Mouse (Mus musculus) embryonic facial prominence, embryonic 15.5 days (tissue): ENCODE measurements around the gene Exoc3l. TPM values are rescaled to one million over a fixed set of nuclear protein-coding genes. Genes with fewer than 3 reads are reported as not detected.

Experiments
- ATAC-seq: fragments of 200-750 bp; cut with Nextera tagmentation; 2 replicates; pipeline ENCODE4 v1.8.0; 2017; ENCODE audit warnings: low read depth, moderate TSS enrichment; ENCODE audit not compliant: insufficient number of reproducible peaks, low FRiP score, low TSS enrichment
- H3K27ac ChIP-seq: fragments of 300-500 bp; sonication (generic); replicated peaks from 2 replicates; pipeline ENCODE4 v1.5.1; 2015; ENCODE audit warnings: mild to moderate bottlenecking, inconsistent platforms
- H3K27me3 ChIP-seq: fragments of 300-500 bp; sonication (generic); 2 replicates; pipeline ENCODE4 v1.6.1; 2015; ENCODE audit warnings: inconsistent platforms
- H3K36me3 ChIP-seq: fragments of 300-500 bp; sonication (generic); 2 replicates; pipeline ENCODE4 v1.6.1; 2015; ENCODE audit warnings: mild to moderate bottlenecking, inconsistent platforms
- H3K4me1 ChIP-seq: fragments of 300-500 bp; sonication (generic); 2 replicates; pipeline ENCODE4 v1.6.1; 2015; ENCODE audit warnings: inconsistent platforms
- H3K4me2 ChIP-seq: fragments of 300-500 bp; sonication (generic); replicated peaks from 2 replicates; pipeline ENCODE4 v1.6.1; 2015; ENCODE audit warnings: mild to moderate bottlenecking, inconsistent platforms
- H3K4me3 ChIP-seq: fragments of 300-500 bp; sonication (generic); replicated peaks from 2 replicates; pipeline ENCODE4 v1.5.1; 2015; ENCODE audit warnings: mild to moderate bottlenecking, inconsistent platforms
- H3K9ac ChIP-seq: fragments of 300-500 bp; sonication (generic); 2 replicates; pipeline ENCODE4 v1.6.1; 2015; ENCODE audit warnings: inconsistent platforms
- H3K9me3 ChIP-seq: fragments of 300-500 bp; sonication (generic); replicated peaks from 2 replicates; pipeline ENCODE4 v1.6.1; 2016; ENCODE audit warnings: inconsistent platforms
- WGBS: fragments of 180-500 bp; shearing (Covaris S2); methylation state at CpG from one replicate; pipeline ENCODE4 v1.1.7; 2015; 5-methylcytosine and 5-hydroxymethylcytosine counted together
- polyA plus RNA-seq: library from polyadenylated mRNA; unstranded; fragments of >200 nt; fragmentation: Nextera tagmentation; extraction: Ambion mirVana; gene quantifications from 2 replicates; pipeline ENCODE4 v1.2.1, GENCODE M21; 2015

Exoc3l gene
- polyA plus RNA-seq, 1 experiment from 2014 or later, result 11.0 TPM

GRCm38 (mm10) chr8:105312891-105313481 lies 17.1 kb upstream of the Exoc3l start:
- Histone ChIP-seq H3K27ac (no peak overlapping the region), H3K4me2 (no peak overlapping the region), H3K9me3 (no peaks in the 10 kb centered on the region), H3K4me1 (no peaks in the 10 kb centered on the region), H3K36me3 (peaks cover 78% of the 10 kb centered on the region), H3K4me3 (no peak overlapping the region), H3K27me3 (no peaks in the 10 kb centered on the region), H3K9ac (no peak overlapping the region)
- 88% methylated on average over 8 of the region's 8 CpGs for WGBS
- ATAC-seq, result no peak

- no peak overlapping the region for H3K27ac ChIP-seq
- H3K4me2 ChIP-seq, result no peak overlapping the region
- H3K9ac ChIP-seq, result no peak overlapping the region
- H3K4me3 ChIP-seq, result no peak overlapping the region
- no peaks in the 10 kb centered on the region for H3K9me3 ChIP-seq
- H3K4me1 ChIP-seq, result no peaks in the 10 kb centered on the region
- ATAC-seq, result no peak
- peaks cover 81% of the 10 kb centered on the region for H3K36me3 ChIP-seq
- WGBS, result 81% methylated on average over 1 of the region's 1 CpGs
- no peaks in the 10 kb centered on the region for H3K27me3 ChIP-seq
These were observed 15.8 kb upstream of the Exoc3l start for GRCm38 (mm10) chr8:105311718-105312117.

- H3K4me2 ChIP-seq, result no peak overlapping the region
- H3K27ac ChIP-seq, result no peak overlapping the region
- 81% methylated on average over 8 of the region's 8 CpGs for WGBS
- no peak overlapping the region for H3K4me3 ChIP-seq
- no peak for ATAC-seq
- no peaks in the 10 kb centered on the region for H3K27me3 ChIP-seq
- no peaks in the 10 kb centered on the region for H3K9me3 ChIP-seq
- peaks cover 16% of the 10 kb centered on the region for H3K4me1 ChIP-seq
- peaks cover 70% of the 10 kb centered on the region for H3K36me3 ChIP-seq
- no peak overlapping the region for H3K9ac ChIP-seq
These were observed 14.2 kb upstream of the Exoc3l start for GRCm38 (mm10) chr8:105310118-105310517.

GRCm38 (mm10) chr8:105309142-105309847 lies 13.4 kb upstream of the Exoc3l start:
- ATAC-seq, result no peak
- 80% methylated on average over 15 of the region's 15 CpGs for WGBS
- Histone ChIP-seq H3K4me2 (no peak overlapping the region), H3K27me3 (no peaks in the 10 kb centered on the region), H3K4me3 (no peak overlapping the region), H3K36me3 (peaks cover 68% of the 10 kb centered on the region), H3K9ac (no peak overlapping the region), H3K4me1 (peaks cover 24% of the 10 kb centered on the region), H3K27ac (no peak overlapping the region), H3K9me3 (no peaks in the 10 kb centered on the region)

DNA sequence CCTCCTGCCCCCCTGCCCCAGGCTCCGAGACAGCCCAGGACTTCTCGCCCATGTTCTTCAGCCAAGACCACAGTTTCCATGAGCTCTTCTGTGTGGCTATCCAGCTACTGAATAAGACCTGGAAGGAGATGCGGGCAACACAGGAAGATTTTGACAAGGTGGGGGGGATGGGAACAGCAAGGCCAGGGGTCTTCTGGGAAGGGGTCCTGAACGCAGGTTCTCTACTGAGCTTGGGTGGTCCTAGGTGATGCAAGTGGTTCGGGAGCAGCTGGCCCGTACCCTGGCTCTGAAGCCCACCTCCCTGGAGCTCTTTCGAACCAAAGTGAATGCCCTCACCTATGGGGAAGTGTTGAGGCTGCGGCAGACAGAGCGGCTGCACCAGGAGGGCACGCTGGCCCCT lies 12.5 kb upstream of the Exoc3l start:
- no peak for ATAC-seq
- H3K9me3 ChIP-seq, result no peaks in the 10 kb centered on the region
- H3K4me1 ChIP-seq, result peaks cover 29% of the 10 kb centered on the region
- no peak overlapping the region for H3K4me2 ChIP-seq
- H3K4me3 ChIP-seq, result no peak overlapping the region
- H3K36me3 ChIP-seq, result peaks cover 71% of the 10 kb centered on the region
- H3K27ac ChIP-seq, result no peak overlapping the region
- H3K27me3 ChIP-seq, result no peaks in the 10 kb centered on the region
- WGBS, result 93% methylated on average over 10 of the region's 10 CpGs
- H3K9ac ChIP-seq, result no peak overlapping the region

- H3K4me3 ChIP-seq, result no peak overlapping the region
- no peak overlapping the region for H3K27ac ChIP-seq
- 95% methylated on average over 13 of the region's 13 CpGs for WGBS
- no peak overlapping the region for H3K4me2 ChIP-seq
- H3K27me3 ChIP-seq, result no peaks in the 10 kb centered on the region
- H3K36me3 ChIP-seq, result peaks cover 70% of the 10 kb centered on the region
- H3K4me1 ChIP-seq, result peaks cover 29% of the 10 kb centered on the region
- no peak overlapping the region for H3K9ac ChIP-seq
- no peak for ATAC-seq
- H3K9me3 ChIP-seq, result no peaks in the 10 kb centered on the region
These were observed 11.8 kb upstream of the Exoc3l start for GRCm38 (mm10) chr8:105307670-105308069.

GRCm38 (mm10) chr8:105306146-105306691 lies 10.3 kb upstream of the Exoc3l start:
- H3K4me3 ChIP-seq, result peak overlapping the region; percentile 46
- peaks cover 69% of the 10 kb centered on the region for H3K36me3 ChIP-seq
- no peaks in the 10 kb centered on the region for H3K27me3 ChIP-seq
- peaks cover 29% of the 10 kb centered on the region for H3K4me1 ChIP-seq
- peak overlapping the region; percentile 87; the same call in 1 of the 2 replicates for H3K27ac ChIP-seq
- peak overlapping the region; percentile 47 for H3K9ac ChIP-seq
- peak; percentile 22; the same call in 1 of the 2 replicates for ATAC-seq
- H3K4me2 ChIP-seq, result peak overlapping the region; percentile 74
- H3K9me3 ChIP-seq, result no peaks in the 10 kb centered on the region
- 34% methylated on average over 5 of the region's 5 CpGs for WGBS

DNA sequence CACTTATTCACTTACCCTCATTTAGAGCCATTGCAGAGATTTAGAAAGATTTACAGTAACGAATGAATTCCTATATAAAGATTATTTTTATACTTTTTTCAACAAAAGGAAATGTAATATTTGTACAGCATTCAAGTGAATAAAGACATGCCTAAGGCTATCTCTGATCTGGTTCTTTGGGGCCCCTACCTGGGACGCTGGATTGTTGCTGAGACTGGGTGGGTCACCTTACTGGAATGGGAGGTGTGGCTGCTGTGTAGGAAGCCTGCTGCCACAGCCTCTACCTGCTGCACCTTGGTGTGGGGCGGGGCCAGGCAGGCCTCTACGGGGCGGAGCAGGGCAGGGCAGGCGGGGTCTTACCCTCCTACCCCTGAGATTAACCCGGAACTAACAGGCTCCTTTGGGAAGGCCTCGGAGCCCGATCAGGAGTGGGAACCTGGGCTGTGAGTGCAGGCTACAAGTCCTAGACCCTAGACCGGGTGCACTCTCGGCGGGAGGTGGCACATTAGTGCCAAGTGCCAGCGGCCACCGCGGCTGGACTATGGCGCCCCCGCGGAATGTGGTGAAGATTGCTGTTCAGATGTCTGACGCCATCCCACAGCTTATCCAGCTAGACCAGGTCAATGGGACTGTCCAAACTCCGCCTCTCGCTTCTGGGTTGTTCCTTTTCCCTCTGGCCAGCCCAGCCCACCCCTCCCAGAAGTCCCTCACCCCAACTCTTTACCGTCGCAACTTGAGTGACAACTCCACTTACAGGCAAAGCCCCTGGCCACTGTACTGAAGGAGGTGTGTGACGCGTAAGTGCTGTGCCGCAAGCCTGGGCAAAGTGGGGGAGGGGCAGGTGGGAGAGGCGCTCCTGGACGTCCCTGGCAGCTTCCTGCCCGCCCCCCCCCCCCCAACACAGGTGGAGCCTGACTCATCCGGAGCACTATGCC lies 9.6 kb upstream of the Exoc3l start, which contains the start of gene Elmo3:
TSS of gene Elmo3 (plus strand) at position 391 of the 935 bp plus-strand sequence.
- ATAC-seq, result peak; percentile 79
- Histone ChIP-seq H3K4me1 (peaks cover 29% of the 10 kb centered on the region), H3K27ac (peak within 1 kb of the TSS; percentile 87), H3K27me3 (no peaks in the 10 kb centered on the region), H3K4me2 (peak within 1 kb of the TSS; percentile 74), H3K36me3 (peaks cover 71% of the 10 kb centered on the region), H3K9me3 (no peaks in the 10 kb centered on the region), H3K4me3 (peak within 1 kb of the TSS; percentile 46), H3K9ac (peak within 1 kb of the TSS; percentile 47)
- 3% methylated on average over 27 of the region's 30 CpGs for WGBS

- 44% methylated on average over 9 of the region's 9 CpGs for WGBS
- Histone ChIP-seq H3K4me1 (peaks cover 29% of the 10 kb centered on the region), H3K9me3 (no peaks in the 10 kb centered on the region), H3K36me3 (peaks cover 71% of the 10 kb centered on the region), H3K27me3 (no peaks in the 10 kb centered on the region), H3K4me3 (no peak overlapping the region), H3K4me2 (0 out of 2 replicates have a peak overlapping the region, but pooled peaks have one; percentile 2), H3K9ac (no peak overlapping the region), H3K27ac (peak overlapping the region; percentile 87)
- ATAC-seq, result 0 out of 2 replicates have a peak, but pooled peaks have one; percentile 15
These were observed 8.7 kb upstream of the Exoc3l start for GRCm38 (mm10) chr8:105304325-105305210.

- Histone ChIP-seq H3K4me3 (no peak overlapping the region), H3K4me2 (no peak overlapping the region), H3K9ac (no peak overlapping the region), H3K9me3 (no peaks in the 10 kb centered on the region), H3K27ac (peak overlapping the region; percentile 87; the same call in 1 of the 2 replicates), H3K27me3 (no peaks in the 10 kb centered on the region), H3K36me3 (peaks cover 66% of the 10 kb centered on the region), H3K4me1 (peaks cover 31% of the 10 kb centered on the region)
- no peak for ATAC-seq
- WGBS, result 77% methylated on average over 9 of the region's 9 CpGs
These were observed 8.0 kb upstream of the Exoc3l start for GRCm38 (mm10) chr8:105303874-105304273.
